Mouse (Mus musculus) MEL (cell line): ENCODE results near the gene 1810065E05Rik. TPM values are rescaled to one million over a fixed set of nuclear protein-coding genes. Genes with fewer than 3 reads are reported as not detected.

Experiments
- DNase-seq: peaks from one replicate; pipeline ENCODE4 v3.0.0; 2011; ENCODE audit warnings: low read depth, low spot score
- H3K27ac ChIP-seq: 2 replicates; pipeline ENCODE4 v1.5.1; 2012; ENCODE audit warnings: low read depth, mild to moderate bottlenecking, control low read depth, low read length, moderate library complexity; ENCODE audit not compliant: control insufficient read depth
- H3K27me3 ChIP-seq, 2 experiments: fragments of 150-350 bp in 1 of 2; sonication (generic) in 1 of 2; 2 replicates each; pipeline ENCODE4 v1.6.1; 2012; ENCODE audit warnings: low read length in 2 of 2, mild to moderate bottlenecking in 2 of 2, improper control_type of control experiment in 1 of 2, moderate library complexity in 1 of 2; ENCODE audit not compliant: insufficient read depth in 2 of 2, control insufficient read depth in 1 of 2
- H3K36me3 ChIP-seq, 2 experiments: 2 replicates each; pipeline ENCODE4 v1.6.1; 2012 to 2014; ENCODE audit warnings: low read length in 2 of 2, improper control_type of control experiment in 1 of 2, inconsistent platforms in 1 of 2, mild to moderate bottlenecking in 1 of 2; ENCODE audit not compliant: insufficient read depth in 2 of 2, control insufficient read depth in 1 of 2
- H3K4me1 ChIP-seq, 2 experiments: fragments of 150-350 bp in 1 of 2; sonication (generic) in 1 of 2; 2 replicates each; pipeline ENCODE4 v1.6.1; 2012; ENCODE audit warnings: low read length in 2 of 2, improper control_type of control experiment in 1 of 2, mild to moderate bottlenecking in 1 of 2; ENCODE audit not compliant: insufficient read depth in 2 of 2, control insufficient read depth in 1 of 2
- H3K4me3 ChIP-seq, 2 experiments: fragments of 150-350 bp in 1 of 2; sonication (generic) in 1 of 2; 2 replicates each; pipeline ENCODE4 v1.5.1; 2012; ENCODE audit warnings: low read depth in 2 of 2, low read length in 2 of 2, mild to moderate bottlenecking in 2 of 2, moderate library complexity in 2 of 2, control low read depth in 1 of 2, improper control_type of control experiment in 1 of 2; ENCODE audit not compliant: control insufficient read depth in 1 of 2, insufficient read depth in 1 of 2
- H3K79me2 ChIP-seq: 2 replicates; pipeline ENCODE4 v1.6.1; 2012; ENCODE audit warnings: mild to moderate bottlenecking, low read length, moderate library complexity; ENCODE audit not compliant: control insufficient read depth, poor library complexity, insufficient read depth
- H3K9ac ChIP-seq: 2 replicates; pipeline ENCODE4 v1.6.1; 2012; ENCODE audit warnings: low read depth, mild to moderate bottlenecking, control low read depth, low read length, moderate library complexity; ENCODE audit not compliant: control insufficient read depth, poor library complexity, severe bottlenecking
- H3K9me3 ChIP-seq: fragments of 150-350 bp; sonication (generic); replicated peaks from 2 replicates; pipeline ENCODE4 v1.6.1; 2012; ENCODE audit warnings: mild to moderate bottlenecking, low read length, improper control_type of control experiment, moderate library complexity; ENCODE audit not compliant: insufficient read depth
- BHLHE40 ChIP-seq: IDR thresholded peaks from 2 replicates; pipeline ENCODE4 v1.6.1; 2012; ENCODE audit warnings: low read depth, mild to moderate bottlenecking, inconsistent platforms, low read length, improper control_type of control experiment, borderline replicate concordance
- CHD2 ChIP-seq: IDR thresholded peaks from 2 replicates; pipeline ENCODE4 v1.6.1; 2011; ENCODE audit warnings: low read length, improper control_type of control experiment
- E2F4 ChIP-seq: IDR thresholded peaks from 2 replicates; pipeline ENCODE4 v1.6.1; 2011; ENCODE audit warnings: low read depth, low read length, improper control_type of control experiment, borderline replicate concordance
- ELF1 ChIP-seq: IDR thresholded peaks from 2 replicates; pipeline ENCODE4 v1.6.1; 2014; ENCODE audit warnings: low read depth, mild to moderate bottlenecking, inconsistent platforms, low read length, improper control_type of control experiment, moderate library complexity
- ETS1 ChIP-seq: IDR thresholded peaks from 2 replicates; pipeline ENCODE4 v1.6.1; 2012; ENCODE audit warnings: low read depth, mild to moderate bottlenecking, inconsistent platforms, low read length, improper control_type of control experiment, moderate library complexity
- GABPA ChIP-seq: IDR thresholded peaks from 2 replicates; pipeline ENCODE4 v1.6.1; 2012; ENCODE audit warnings: low read depth, mild to moderate bottlenecking, inconsistent platforms, low read length, improper control_type of control experiment, moderate library complexity
- GATA1 ChIP-seq: IDR thresholded peaks from 2 replicates; pipeline ENCODE4 v1.6.1; 2011; ENCODE audit warnings: low read depth, low read length, improper control_type of control experiment
- HCFC1 ChIP-seq: IDR thresholded peaks from 2 replicates; pipeline ENCODE4 v1.6.1; 2012; ENCODE audit warnings: low read depth, mild to moderate bottlenecking, inconsistent platforms, low read length, improper control_type of control experiment, moderate library complexity
- MAFK ChIP-seq: IDR thresholded peaks from 2 replicates; pipeline ENCODE4 v1.6.1; 2011; ENCODE audit warnings: low read depth, mild to moderate bottlenecking, low read length, improper control_type of control experiment, borderline replicate concordance
- MAX ChIP-seq: IDR thresholded peaks from 2 replicates; pipeline ENCODE4 v1.6.1; 2011; ENCODE audit warnings: low read length, improper control_type of control experiment
- NELFE ChIP-seq: IDR thresholded peaks from 2 replicates; pipeline ENCODE4 v1.6.1; 2011; ENCODE audit warnings: low read depth, low read length, improper control_type of control experiment
- SIN3A ChIP-seq: IDR thresholded peaks from 2 replicates; pipeline ENCODE4 v1.6.1; 2012; ENCODE audit warnings: low read length, improper control_type of control experiment, inconsistent platforms
- USF1 ChIP-seq: IDR thresholded peaks from 2 replicates; pipeline ENCODE4 v1.6.1; 2014; ENCODE audit warnings: low read depth, mild to moderate bottlenecking, inconsistent platforms, low read length, improper control_type of control experiment, moderate library complexity
- ZKSCAN1 ChIP-seq: IDR thresholded peaks from 2 replicates; pipeline ENCODE4 v1.6.1; 2012; ENCODE audit warnings: low read depth, mild to moderate bottlenecking, inconsistent platforms, low read length, improper control_type of control experiment, moderate library complexity
- polyA plus RNA-seq, 2 experiments: library from polyadenylated mRNA; stranded (reverse) in 1 of 2; unstranded in 1 of 2; fragments of >175 nt in 1 of 2; fragments of >200 nt in 1 of 2; gene quantifications; 2 replicates each; pipeline versions ENCODE4 v1.2.1 to v1.2.4; 2012; ENCODE audit warnings: low replicate concordance in 2 of 2, low read depth in 1 of 2; ENCODE audit not compliant: insufficient read length in 2 of 2, insufficient read depth in 1 of 2, missing spikeins in 1 of 2
- total RNA-seq: library from RNA; depleted of rRNA; stranded (reverse); fragments of 300-350 nt; gene quantifications from 2 replicates; pipeline ENCODE4 v1.2.3, GENCODE M21; 2012; rRNA removed

Gene 1810065E05Rik
- total RNA-seq (not detected in 2 replicates), polyA plus RNA-seq (not detected)

DNA sequence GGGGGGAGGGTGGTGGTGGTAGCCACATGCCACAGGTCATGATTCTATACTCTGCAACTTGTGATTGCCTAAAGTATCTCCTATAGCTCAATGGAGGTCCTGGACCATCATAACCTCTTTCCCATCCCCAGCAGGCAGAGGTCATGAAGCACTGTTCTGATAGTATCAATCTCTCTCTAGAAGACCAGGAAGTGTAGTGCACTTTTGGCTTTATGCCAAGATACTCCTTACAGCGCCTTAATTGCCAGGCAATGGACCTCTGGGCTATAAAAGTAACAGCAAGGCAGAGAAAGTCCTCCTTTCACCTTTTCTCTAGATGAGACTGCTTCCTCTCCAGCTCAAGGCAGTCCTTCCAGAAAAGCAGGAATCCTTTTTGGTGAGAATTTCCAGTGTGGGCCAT, at the start of gene 1810065E05Rik:
Gene 1810065E05Rik (plus strand): TSS at position 297 of the 400 bp plus-strand sequence.
- no peak within 1 kb of the TSS for H3K4me3 ChIP-seq
- no peak for DNase-seq
- H3K9ac ChIP-seq: no peak within 1 kb of the TSS
- no peaks in the 10 kb centered on the region for H3K79me2 ChIP-seq
- peaks cover 6 to 18% of the 10 kb centered on the region in 2 experiments for H3K27me3 ChIP-seq
- H3K27ac ChIP-seq: no peak within 1 kb of the TSS
- H3K36me3 ChIP-seq: no peaks in the 10 kb centered on the region
- no peak for TF ChIP-seq NELFE
- TF ChIP-seq ETS1: no peak
- no peak for TF ChIP-seq USF1
- no peak for TF ChIP-seq BHLHE40
- TF ChIP-seq MAFK: no peak
- TF ChIP-seq ELF1: no peak
- no peak for TF ChIP-seq SIN3A
- TF ChIP-seq CHD2: no peak
- TF ChIP-seq, all 39 proteins: peak for 0
- Histone ChIP-seq H3K9me3 (no peaks in the 10 kb centered on the region), H3K4me1 (no peaks in the 10 kb centered on the region)

DNA sequence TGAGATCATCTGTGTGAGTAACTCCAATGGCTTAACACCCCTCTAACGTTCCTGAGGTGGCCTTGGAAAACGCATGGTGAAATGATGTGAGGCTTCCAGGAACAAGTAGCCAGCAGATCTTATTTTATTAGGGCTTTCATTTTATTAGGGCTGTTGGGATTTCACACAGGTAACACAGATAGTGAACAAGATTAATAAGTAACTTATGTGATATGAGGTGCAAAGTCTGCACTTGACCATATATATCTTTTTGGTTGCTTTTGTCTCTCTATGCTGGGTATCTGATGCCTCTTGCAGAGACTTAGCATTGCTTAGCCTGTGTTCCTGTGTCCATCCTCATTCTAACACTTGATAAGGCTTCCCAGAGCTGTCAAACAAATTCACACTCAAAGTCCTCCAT, 43.6 kb upstream of the 1810065E05Rik start:
- Histone ChIP-seq H3K36me3 (0 out of 4 replicates have a peak, but pooled peaks cover 0 to 2% of the 10 kb centered on the region in 2 experiments), H3K4me1 (peaks cover 0 to 22% of the 10 kb centered on the region in 2 experiments; a peak in 3 of 4 replicates), H3K9ac (no peak overlapping the region), H3K4me3 (no peak overlapping the region), H3K79me2 (no peaks in the 10 kb centered on the region), H3K27ac (no peak overlapping the region), H3K27me3 (peaks cover 2% of the 10 kb centered on the region in 2 experiments; a peak in 3 of 4 replicates), H3K9me3 (no peaks in the 10 kb centered on the region)
- TF ChIP-seq E2F4 (no peak), CHD2 (no peak), GABPA (no peak), NELFE (no peak), MAX (no peak), HCFC1 (no peak), ZKSCAN1 (no peak), GATA1 (no peak)
- DNase-seq: no peak

DNA sequence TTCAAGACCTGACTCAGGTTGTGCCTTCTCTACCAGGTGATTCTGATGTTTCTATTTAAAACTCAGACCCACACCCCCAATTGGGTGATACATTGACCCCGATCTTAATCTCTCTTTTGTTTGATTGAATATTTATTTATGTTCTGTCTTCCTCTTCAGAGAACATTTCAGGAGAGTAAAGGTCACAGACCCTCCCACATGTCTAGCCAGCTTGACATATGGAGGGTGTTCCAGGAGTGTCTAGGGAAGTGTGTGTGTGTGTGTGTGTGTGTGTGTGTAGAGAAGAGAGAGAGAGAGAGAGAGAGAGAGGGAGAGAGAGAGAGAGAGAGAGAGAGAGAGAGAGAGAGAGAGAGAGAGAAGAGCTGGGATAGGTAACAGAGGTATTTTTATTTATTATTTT, 43.2 kb upstream of the 1810065E05Rik start:
- no peak overlapping the region for H3K4me3 ChIP-seq
- H3K4me1 ChIP-seq: peaks cover 0 to 22% of the 10 kb centered on the region in 2 experiments; a peak in 3 of 4 replicates
- TF ChIP-seq SIN3A (no peak), BHLHE40 (no peak), ZKSCAN1 (no peak)
- H3K36me3 ChIP-seq: 0 out of 4 replicates have a peak, but pooled peaks cover 0 to 2% of the 10 kb centered on the region in 2 experiments
- DNase-seq: no peak
- no peaks in the 10 kb centered on the region for H3K79me2 ChIP-seq
- H3K27me3 ChIP-seq: peaks cover 1 to 2% of the 10 kb centered on the region in 2 experiments; a peak in 2 of 4 replicates
- H3K9ac ChIP-seq: no peak overlapping the region
- no peak overlapping the region for H3K27ac ChIP-seq
- H3K9me3 ChIP-seq: no peaks in the 10 kb centered on the region
